Mouse (Mus musculus) liver, adult 2 months (tissue): ENCODE measurements at regions not wholly inside any gene's neighbourhood (a gene's known extent, or its start where the extent isn't known, plus 50 kb on each side); places are given as distances from the start of the nearest gene placed in this dataset.

Experiments
- CTCF ChIP-seq: fragments of 200-500 bp; IDR thresholded peaks from 2 replicates; pipeline ENCODE4 v1.5.1; 2011; ENCODE audit warnings: low read depth, low read length, control low read depth
- POLR2A ChIP-seq: fragments of 200-500 bp; IDR thresholded peaks from 2 replicates; pipeline ENCODE4 v1.6.1; 2011; ENCODE audit warnings: low read length, control low read depth; ENCODE audit not compliant: insufficient read depth; ENCODE audit errors: extremely low read depth

- TF ChIP-seq POLR2A (no peak), CTCF (no peak)
These were observed 192.6 kb upstream of the Daam1 start for GRCm38 (mm10) chr12:71638246-71638645.
